Mouse (Mus musculus) bone marrow, adult 2 months (tissue): ENCODE results near the gene Xirp1.
A peak's percentile ranks its signal among the peaks of the same experiment; 100 is the strongest.

Experiments
- CTCF ChIP-seq: fragments of 200-500 bp; IDR thresholded peaks from 2 replicates; pipeline ENCODE4 v1.5.1; 2011; ENCODE audit warnings: low read length, control low read depth; ENCODE audit not compliant: control insufficient read depth, insufficient read depth
- POLR2A ChIP-seq: fragments of 200-500 bp; IDR thresholded peaks from 2 replicates; pipeline ENCODE4 v1.6.1; 2011; ENCODE audit warnings: low read depth, mild to moderate bottlenecking, control low read depth, low read length, borderline replicate concordance; ENCODE audit not compliant: control insufficient read depth

- TF ChIP-seq CTCF (peak; percentile 93), POLR2A (no peak)
These were observed 49.8 kb upstream of the Xirp1 start for GRCm38 (mm10) chr9:120073169-120073568.
